Mouse (Mus musculus) C2C12 (cell line): Measurements from ENCODE around the gene Meis2.

Experiments
- CEBPB ChIP-seq: IDR thresholded peaks from one replicate; pipeline ENCODE4 v1.6.1; 2011; ENCODE audit warnings: low read depth, mild to moderate bottlenecking, control low read depth, moderate library complexity
- CTCF ChIP-seq: IDR thresholded peaks from one replicate; pipeline ENCODE4 v1.5.1; 2011; ENCODE audit not compliant: control insufficient read depth, insufficient read depth, insufficient read length
- FOSL1 ChIP-seq: IDR thresholded peaks from one replicate; pipeline ENCODE4 v1.8.0; 2011; ENCODE audit warnings: mild to moderate bottlenecking, low read length; ENCODE audit not compliant: poor library complexity, insufficient read depth, severe bottlenecking
- MAX ChIP-seq: IDR thresholded peaks from one replicate; pipeline ENCODE4 v1.6.1; 2011; ENCODE audit warnings: mild to moderate bottlenecking, control low read depth
- MYOD1 ChIP-seq: IDR thresholded peaks from one replicate; pipeline ENCODE4 v1.6.1; 2011; ENCODE audit warnings: low read depth; ENCODE audit not compliant: control insufficient read depth, insufficient read length
- MYOG ChIP-seq: IDR thresholded peaks from one replicate; pipeline ENCODE4 v1.6.1; 2011; ENCODE audit not compliant: control insufficient read depth, insufficient read length; ENCODE audit errors: extremely low read depth
- USF1 ChIP-seq: IDR thresholded peaks from one replicate; pipeline ENCODE4 v1.6.1; 2011; ENCODE audit warnings: low read depth, mild to moderate bottlenecking, control low read depth, moderate library complexity

DNA sequence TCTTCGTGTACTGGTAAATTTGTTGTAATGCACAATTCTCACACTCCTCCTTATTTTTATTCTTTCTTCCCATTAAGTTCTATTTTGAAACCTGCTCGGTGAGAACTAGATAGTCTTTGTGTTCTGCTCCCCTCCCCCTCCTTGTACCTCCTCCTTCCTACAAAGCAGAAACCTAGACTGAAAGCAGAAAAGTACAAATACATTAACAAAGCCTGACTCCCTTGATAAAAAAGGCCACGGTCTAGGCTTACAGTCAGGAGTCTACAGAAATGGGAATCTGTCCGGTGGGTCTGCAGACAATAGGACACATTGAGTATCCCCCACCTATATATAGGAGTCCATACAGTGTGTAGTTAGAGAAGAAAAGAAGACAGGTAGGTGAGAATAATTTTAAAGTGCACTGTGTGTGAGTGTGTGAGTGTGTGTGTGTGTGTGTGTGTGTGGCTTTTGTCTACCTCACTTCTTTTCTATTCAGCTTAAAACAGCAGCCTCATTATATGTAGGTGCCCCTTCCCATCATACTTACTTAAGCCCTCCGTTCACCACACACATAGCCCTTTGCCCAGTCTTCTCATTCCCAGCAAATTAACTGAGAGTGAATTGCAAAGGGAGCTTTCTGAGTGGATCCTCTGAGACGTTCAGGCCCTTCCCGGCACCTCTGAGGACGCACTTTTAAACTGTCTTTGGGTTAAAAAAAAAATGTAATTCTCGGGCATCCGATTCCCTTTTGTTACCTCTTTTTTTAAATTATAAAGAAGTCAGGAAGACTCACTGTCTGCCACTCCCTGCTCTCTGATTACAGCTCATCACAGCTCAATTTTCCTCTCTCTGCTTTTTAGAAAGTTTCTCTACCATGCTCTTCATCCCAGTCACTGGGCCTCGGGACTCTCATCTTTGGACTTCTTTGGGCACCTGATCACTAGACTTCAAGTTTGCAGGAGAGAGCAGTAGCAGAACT, 208.2 kb downstream of the Meis2 start:
- TF ChIP-seq CEBPB (no peak), CTCF (no peak), MAX (no peak), USF1 (no peak), MYOD1 (no peak), FOSL1 (no peak), MYOG (no peak)
